Mouse (Mus musculus) cerebellum, adult 2 months (tissue): Measurements from ENCODE around the gene Kctd17. TPM values are rescaled to one million over a fixed set of nuclear protein-coding genes. Genes with fewer than 3 reads are reported as not detected.

Experiments
- DNase-seq, 2 experiments: peaks; one replicate each; pipeline ENCODE4 v3.0.0; 2021
- H3K27ac ChIP-seq: fragments of 200-500 bp; 2 replicates; pipeline ENCODE4 v1.5.1; 2012; ENCODE audit warnings: low read length, control low read depth, inconsistent platforms; ENCODE audit not compliant: insufficient read depth
- H3K27me3 ChIP-seq: fragments of 200-500 bp; 2 replicates; pipeline ENCODE4 v1.6.1; 2012; ENCODE audit warnings: inconsistent platforms, mild to moderate bottlenecking, low read length, moderate library complexity; ENCODE audit not compliant: control insufficient read depth, insufficient read depth
- H3K4me1 ChIP-seq: fragments of 200-500 bp; 2 replicates; pipeline ENCODE4 v1.6.1; 2011; ENCODE audit warnings: low read length; ENCODE audit not compliant: control insufficient read depth, insufficient read depth
- H3K4me3 ChIP-seq: fragments of 200-500 bp; replicated peaks from 2 replicates; pipeline ENCODE3; 2011; ENCODE audit warnings: mild to moderate bottlenecking, low read depth, low read length, control low read depth; ENCODE audit not compliant: insufficient read depth
- CTCF ChIP-seq: fragments of 200-500 bp; IDR thresholded peaks from 2 replicates; pipeline ENCODE4 v1.5.1; 2011; ENCODE audit warnings: low read depth, mild to moderate bottlenecking, control low read depth, low read length, moderate library complexity, borderline replicate concordance; ENCODE audit not compliant: insufficient read depth
- POLR2A ChIP-seq: fragments of 200-500 bp; IDR thresholded peaks from 2 replicates; pipeline ENCODE4 v1.6.1; 2011; ENCODE audit warnings: low read length, control low read depth, borderline replicate concordance; ENCODE audit not compliant: insufficient read depth
- WGBS: fragments of 180-500 bp; shearing (Covaris S2); methylation state at CpG from one replicate; pipeline ENCODE4 v1.1.7; 2018; 5-methylcytosine and 5-hydroxymethylcytosine counted together
- polyA plus RNA-seq: library from polyadenylated mRNA; depleted of rRNA; stranded (reverse); fragments of >200 nt; gene quantifications from 2 replicates; pipeline ENCODE4 v1.2.3, GENCODE M21; 2012

Kctd17 gene
- polyA plus RNA-seq, 1 experiment, result 316 TPM

GRCm38 (mm10) chr15:78451201-78451600, 22.8 kb downstream of the Kctd17 start:
- no peaks in the 10 kb centered on the region for H3K27me3 ChIP-seq
- 68% methylated on average over 2 of the region's 2 CpGs for WGBS
- DNase-seq, result no peak
- TF ChIP-seq CTCF, result no peak
- TF ChIP-seq POLR2A, result no peak
- no peak overlapping the region for H3K27ac ChIP-seq
- H3K4me1 ChIP-seq, result peaks cover 5% of the 10 kb centered on the region; the same call in 1 of the 2 replicates
- H3K4me3 ChIP-seq, result no peak overlapping the region

GRCm38 (mm10) chr15:78452929-78453328, 24.6 kb downstream of the Kctd17 start:
- TF ChIP-seq POLR2A (no peak), CTCF (no peak)
- 88% methylated on average over 3 of the region's 3 CpGs for WGBS
- Histone ChIP-seq H3K4me1 (peaks cover 5% of the 10 kb centered on the region; the same call in 1 of the 2 replicates), H3K27me3 (no peaks in the 10 kb centered on the region), H3K27ac (no peak overlapping the region), H3K4me3 (no peak overlapping the region)
- no peak for DNase-seq

- TF ChIP-seq POLR2A (no peak), CTCF (no peak)
- 31% methylated on average over 4 of the region's 4 CpGs for WGBS
- Histone ChIP-seq H3K27ac (no peak overlapping the region), H3K4me1 (peaks cover 3% of the 10 kb centered on the region; the same call in 1 of the 2 replicates), H3K27me3 (no peaks in the 10 kb centered on the region), H3K4me3 (no peak overlapping the region)
- DNase-seq, result no peak
Observed at GRCm38 (mm10) chr15:78455168-78455567, 26.8 kb downstream of the Kctd17 start.

GRCm38 (mm10) chr15:78456051-78456450, 27.7 kb downstream of the Kctd17 start:
- DNase-seq, result peak in 1 of 2 experiments; percentile 63
- Histone ChIP-seq H3K4me1 (no peaks in the 10 kb centered on the region), H3K4me3 (no peak overlapping the region), H3K27me3 (no peaks in the 10 kb centered on the region), H3K27ac (no peak overlapping the region)
- TF ChIP-seq POLR2A (no peak), CTCF (no peak)
- 42% methylated on average over 7 of the region's 7 CpGs for WGBS

- TF ChIP-seq CTCF (no peak), POLR2A (no peak)
- no peaks in the 10 kb centered on the region for H3K4me1 ChIP-seq
- DNase-seq, result no peak
- no peaks in the 10 kb centered on the region for H3K27me3 ChIP-seq
- no peak overlapping the region for H3K4me3 ChIP-seq
- H3K27ac ChIP-seq, result no peak overlapping the region
- 85% methylated on average over 10 of the region's 10 CpGs for WGBS
Observed at GRCm38 (mm10) chr15:78457193-78457592, 28.8 kb downstream of the Kctd17 start.

GRCm38 (mm10) chr15:78462981-78463380, 34.6 kb downstream of the Kctd17 start:
- no peak for TF ChIP-seq POLR2A
- TF ChIP-seq CTCF, result no peak
- DNase-seq, result no peak
- H3K27me3 ChIP-seq, result no peaks in the 10 kb centered on the region
- no peak overlapping the region for H3K4me3 ChIP-seq
- peaks cover 3% of the 10 kb centered on the region; the same call in 1 of the 2 replicates for H3K4me1 ChIP-seq
- 80% methylated on average over 2 of the region's 2 CpGs for WGBS
- H3K27ac ChIP-seq, result no peak overlapping the region

- WGBS, result 65% methylated on average over 6 of the region's 6 CpGs
- Histone ChIP-seq H3K4me1 (peaks cover 3% of the 10 kb centered on the region; the same call in 1 of the 2 replicates), H3K27me3 (no peaks in the 10 kb centered on the region), H3K4me3 (no peak overlapping the region), H3K27ac (no peak overlapping the region)
- DNase-seq, result no peak
- TF ChIP-seq POLR2A (no peak), CTCF (no peak)
Observed at GRCm38 (mm10) chr15:78466809-78467208, 38.4 kb downstream of the Kctd17 start.

GRCm38 (mm10) chr15:78467570-78467969, 39.2 kb downstream of the Kctd17 start:
- DNase-seq, result no peak

More at GRCm38 (mm10) chr15:78467570-78467969, 39.2 kb downstream of the Kctd17 start:
- TF ChIP-seq CTCF (no peak), POLR2A (no peak)
- peaks cover 3% of the 10 kb centered on the region; the same call in 1 of the 2 replicates for H3K4me1 ChIP-seq
- no peaks in the 10 kb centered on the region for H3K27me3 ChIP-seq
- H3K4me3 ChIP-seq, result no peak overlapping the region
- H3K27ac ChIP-seq, result no peak overlapping the region
- 72% methylated on average over 7 of the region's 7 CpGs for WGBS
